Mouse (Mus musculus) kidney, adult 2 months (tissue): ENCODE results near the gene Adprh. TPM values are rescaled to one million over a fixed set of nuclear protein-coding genes. Genes with fewer than 3 reads are reported as not detected.
"Not testable (repeated sequence)": the region's sequence is repeated elsewhere in the genome, so short reads cannot be mapped to it uniquely, and the experiment has no call there.

ENCODE experiments used
- DNase-seq: peaks from one replicate; pipeline ENCODE4 v3.0.0; 2021
- H3K27ac ChIP-seq: fragments of 200-500 bp; 2 replicates; pipeline ENCODE4 v1.5.1; 2012; ENCODE audit warnings: low read depth, low read length, control low read depth, inconsistent platforms; ENCODE audit not compliant: insufficient read depth
- H3K27me3 ChIP-seq: fragments of 200-500 bp; replicated peaks from 2 replicates; pipeline ENCODE4 v1.6.1; 2012; ENCODE audit warnings: mild to moderate bottlenecking, moderate library complexity, low read length, inconsistent platforms; ENCODE audit not compliant: control insufficient read depth, insufficient read depth
- H3K36me3 ChIP-seq: fragments of 200-500 bp; 2 replicates; pipeline ENCODE4 v1.6.1; 2012; ENCODE audit warnings: mild to moderate bottlenecking, moderate library complexity, low read length, inconsistent platforms; ENCODE audit not compliant: control insufficient read depth, insufficient read depth
- H3K4me1 ChIP-seq: fragments of 200-500 bp; 2 replicates; pipeline ENCODE4 v1.6.1; 2011; ENCODE audit warnings: low read length; ENCODE audit not compliant: control insufficient read depth, insufficient read depth
- H3K4me3 ChIP-seq: fragments of 200-500 bp; 2 replicates; pipeline ENCODE4 v1.5.1; 2011; ENCODE audit warnings: mild to moderate bottlenecking, low read depth, low read length, control low read depth; ENCODE audit not compliant: insufficient read depth
- CTCF ChIP-seq: fragments of 200-500 bp; conservative IDR thresholded peaks from 2 replicates; pipeline ENCODE4 v1.5.1; 2011; ENCODE audit warnings: low read depth, mild to moderate bottlenecking, control low read depth, low read length, moderate library complexity, mixed read lengths; ENCODE audit not compliant: insufficient read depth, insufficient read length
- POLR2A ChIP-seq: fragments of 200-500 bp; IDR thresholded peaks from one replicate; pipeline ENCODE4 v1.6.1; 2011; ENCODE audit warnings: low read depth, low read length, control low read depth
- WGBS: fragments of 180-500 bp; shearing (Covaris S2); methylation state at CpG from one replicate; pipeline ENCODE4 v1.1.7; 2018; 5-methylcytosine and 5-hydroxymethylcytosine counted together
- polyA plus RNA-seq: library from polyadenylated mRNA; depleted of rRNA; stranded (reverse); fragments of >200 nt; gene quantifications from 2 replicates; pipeline ENCODE4 v1.2.3, GENCODE M21; 2012

Adprh gene
- polyA plus RNA-seq, 1 experiment, result 20.4 TPM

- no peak overlapping the region for H3K27ac ChIP-seq
- no peak for DNase-seq
- TF ChIP-seq POLR2A (no peak), CTCF (no peak)
- 87% methylated on average over 4 of the region's 4 CpGs for WGBS
- no peak overlapping the region for H3K4me3 ChIP-seq
- H3K36me3 ChIP-seq, result no peaks in the 10 kb centered on the region
- H3K4me1 ChIP-seq, result 0 out of 2 replicates have a peak, but pooled peaks cover under 1% of the 10 kb centered on the region
- no peaks in the 10 kb centered on the region for H3K27me3 ChIP-seq
Observed at GRCm38 (mm10) chr16:38481327-38481726, 28.8 kb upstream of the Adprh start.

- Histone ChIP-seq H3K27me3 (no peaks in the 10 kb centered on the region), H3K27ac (no peak overlapping the region), H3K4me3 (no peak overlapping the region), H3K4me1 (0 out of 2 replicates have a peak, but pooled peaks cover 3% of the 10 kb centered on the region), H3K36me3 (no peaks in the 10 kb centered on the region)
- TF ChIP-seq POLR2A (no peak), CTCF (no peak)
- 98% methylated on average over 3 of the region's 3 CpGs for WGBS
- DNase-seq, result no peak
Observed at GRCm38 (mm10) chr16:38478296-38478695, 25.8 kb upstream of the Adprh start.

GRCm38 (mm10) chr16:38477241-38477608 lies 24.7 kb upstream of the Adprh start:
- peak overlapping the region; percentile 48; the same call in 1 of the 2 replicates for H3K4me3 ChIP-seq
- H3K27me3 ChIP-seq, H3K27ac ChIP-seq, H3K36me3 ChIP-seq, H3K4me1 ChIP-seq, DNase-seq: not testable (repeated sequence)
- WGBS, result 49% methylated on average over 14 of the region's 14 CpGs

- WGBS, result 8% methylated on average over 34 of the region's 34 CpGs
- Histone ChIP-seq H3K27ac (no peak overlapping the region), H3K36me3 (no peaks in the 10 kb centered on the region), H3K4me3 (peak overlapping the region; percentile 48), H3K4me1 (0 out of 2 replicates have a peak, but pooled peaks cover 3% of the 10 kb centered on the region), H3K27me3 (no peaks in the 10 kb centered on the region)
- TF ChIP-seq CTCF, result no peak
- TF ChIP-seq POLR2A, result no peak
- peak; percentile 45 for DNase-seq
Observed at GRCm38 (mm10) chr16:38476312-38477240, 24.1 kb upstream of the Adprh start.

GRCm38 (mm10) chr16:38475681-38476311 lies 23.3 kb upstream of the Adprh start:
- 0 out of 2 replicates have a peak, but pooled peaks cover 3% of the 10 kb centered on the region for H3K4me1 ChIP-seq
- no peak for DNase-seq
- peak overlapping the region; percentile 48; the same call in 1 of the 2 replicates for H3K4me3 ChIP-seq

GRCm38 (mm10) chr16:38474677-38475286 lies 22.3 kb upstream of the Adprh start:
- no peak overlapping the region for H3K4me3 ChIP-seq
- H3K27me3 ChIP-seq, result no peaks in the 10 kb centered on the region
- DNase-seq, result no peak
- H3K4me1 ChIP-seq, result 0 out of 2 replicates have a peak, but pooled peaks cover 3% of the 10 kb centered on the region
- 77% methylated on average over 9 of the region's 9 CpGs for WGBS
- H3K36me3 ChIP-seq, result no peaks in the 10 kb centered on the region
- TF ChIP-seq CTCF (no peak), POLR2A (no peak)
- no peak overlapping the region for H3K27ac ChIP-seq

More at GRCm38 (mm10) chr16:38475681-38476311, 23.3 kb upstream of the Adprh start:
- Histone ChIP-seq H3K36me3 (no peaks in the 10 kb centered on the region), H3K27ac (no peak overlapping the region), H3K27me3 (no peaks in the 10 kb centered on the region)
- TF ChIP-seq CTCF (no peak), POLR2A (no peak)
- WGBS, result 40% methylated on average over 4 of the region's 4 CpGs

- no peak for DNase-seq
- no peak overlapping the region for H3K27ac ChIP-seq
- H3K4me1 ChIP-seq, result 0 out of 2 replicates have a peak, but pooled peaks cover 3% of the 10 kb centered on the region
- H3K4me3 ChIP-seq, result no peak overlapping the region
- WGBS, result 90% methylated on average over 5 of the region's 5 CpGs
- TF ChIP-seq CTCF (no peak), POLR2A (no peak)
- no peaks in the 10 kb centered on the region for H3K36me3 ChIP-seq
- no peaks in the 10 kb centered on the region for H3K27me3 ChIP-seq
Observed at GRCm38 (mm10) chr16:38473661-38474060, 21.2 kb upstream of the Adprh start.
